Mouse (Mus musculus): ENCODE results near the gene Nadsyn1. TPM values are rescaled to one million over a fixed set of nuclear protein-coding genes. Genes with fewer than 3 reads are reported as not detected.

Gene Nadsyn1
- total RNA-seq (2023), result 10 to 100 TPM; 11.0 to 16.2 TPM

GRCm38 (mm10) chr7:143822375-143823265, at the start of gene Nadsyn1, which contains the start of gene Dhcr7:
Nadsyn1 (minus strand) TSS chr7:143822849.
Dhcr7 (plus strand) TSS chr7:143823145.

GRCm38 (mm10) chr7:143866538-143866937, 43.9 kb upstream of the Nadsyn1 start, which contains the start of gene Gm498:
Gm498 (plus strand) TSS chr7:143866838.

DNA sequence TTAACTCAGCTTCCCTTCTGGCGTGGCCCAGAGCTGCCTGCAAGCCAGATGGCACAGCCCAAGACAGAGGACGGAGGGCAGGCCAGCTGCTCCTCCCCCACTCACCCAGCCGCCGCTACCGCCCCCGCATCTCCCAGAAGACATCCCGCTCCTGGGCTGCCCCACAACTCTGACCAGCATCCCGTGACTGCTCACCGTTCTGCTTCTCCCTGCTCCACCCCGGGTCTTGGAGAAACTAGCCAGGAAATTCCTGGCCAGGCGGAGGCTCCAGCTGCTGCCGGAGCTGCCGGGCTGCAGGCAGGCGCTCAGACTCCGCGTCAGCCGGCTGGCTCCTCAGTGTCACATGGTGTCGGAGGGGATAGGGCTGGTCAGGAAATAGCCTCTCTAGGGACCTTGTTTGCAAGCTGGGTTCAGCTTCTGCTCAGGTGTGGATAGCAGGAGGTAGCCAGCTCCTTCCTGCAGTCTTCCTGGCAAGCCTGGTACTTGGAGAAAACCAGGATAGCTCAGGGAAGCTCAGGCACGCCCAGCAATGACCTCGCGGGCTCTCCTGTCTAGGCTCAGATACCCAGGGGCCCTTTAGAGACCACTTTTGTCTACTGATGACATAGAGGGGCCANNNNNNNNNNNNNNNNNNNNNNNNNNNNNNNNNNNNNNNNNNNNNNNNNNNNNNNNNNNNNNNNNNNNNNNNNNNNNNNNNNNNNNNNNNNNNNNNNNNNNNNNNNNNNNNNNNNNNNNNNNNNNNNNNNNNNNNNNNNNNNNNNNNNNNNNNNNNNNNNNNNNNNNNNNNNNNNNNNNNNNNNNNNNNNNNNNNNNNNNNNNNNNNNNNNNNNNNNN, 38.4 kb downstream of the Nadsyn1 start, which contains the start of gene Mrgpre:
Gene Mrgpre, minus strand, starts transcription at position 505 of the 834 bp plus-strand sequence.

DNA sequence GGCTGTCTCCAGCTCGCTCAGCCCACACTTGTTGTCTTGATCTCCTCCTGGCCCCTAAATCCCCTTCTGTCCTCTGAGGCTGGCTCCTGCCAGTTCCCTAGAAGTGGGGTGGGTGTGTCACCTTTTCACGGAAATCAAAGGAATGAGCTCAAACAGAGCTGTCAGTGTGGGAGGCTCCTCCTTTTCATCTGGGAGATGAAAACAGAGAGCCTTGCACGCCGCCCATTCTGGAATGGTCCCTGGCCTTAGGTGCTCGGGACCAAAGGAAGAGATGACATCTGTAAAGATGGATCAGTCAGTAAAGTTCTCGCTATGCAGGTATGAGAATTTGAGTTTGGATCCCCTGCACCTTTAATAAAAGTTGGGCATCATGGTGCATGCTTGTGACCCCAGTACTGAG, 55.8 kb downstream of the Nadsyn1 start, which contains the start of gene Mrgprg:
Gene Mrgprg, minus strand, starts transcription at position 101 of the 400 bp plus-strand sequence.

GRCm38 (mm10) chr7:143756125-143757026, 66.3 kb downstream of the Nadsyn1 start, which contains the start of gene Osbpl5:
Osbpl5 (minus strand) TSS chr7:143756985.

Other genes starting within 250 kb of the Nadsyn1 start
- 10 to 100 TPM; 62.6 to 64.4 TPM for gene Cars, start 222.8 kb downstream of the Nadsyn1 start, total RNA-seq (2023)
- gene Tnfrsf26, start 194.1 kb downstream of the Nadsyn1 start, total RNA-seq (2023), result 10 to 100 TPM; 28.2 to 33.1 TPM
- 10 to 100 TPM; 15.1 to 22.9 TPM for gene Tnfrsf22, start 173.2 kb downstream of the Nadsyn1 start, total RNA-seq (2023)
- 1 to 10 TPM; 2.7 to 3.2 TPM for gene Tnfrsf23, start 137.0 kb downstream of the Nadsyn1 start, total RNA-seq (2023)
- gene Osbpl5, start 65.9 kb downstream of the Nadsyn1 start, total RNA-seq (2023), result 10 to 100 TPM; 40.1 to 45.0 TPM
- gene Mrgprg, start 55.9 kb downstream of the Nadsyn1 start, total RNA-seq (2023), result not detected
- 1 to 10 TPM; 1.1 TPM for gene Mrgpre, start 38.3 kb downstream of the Nadsyn1 start, total RNA-seq (2023)
- 10 to 100 TPM; 34.3 to 35.2 TPM for gene Dhcr7, start 296 bp upstream of the Nadsyn1 start, total RNA-seq (2023)
- gene Gm498, start 44.0 kb upstream of the Nadsyn1 start, total RNA-seq (2023), result not detected
- not detected for gene Shank2, start 179.1 kb upstream of the Nadsyn1 start, total RNA-seq (2023)